In the genomic region with DNA sequence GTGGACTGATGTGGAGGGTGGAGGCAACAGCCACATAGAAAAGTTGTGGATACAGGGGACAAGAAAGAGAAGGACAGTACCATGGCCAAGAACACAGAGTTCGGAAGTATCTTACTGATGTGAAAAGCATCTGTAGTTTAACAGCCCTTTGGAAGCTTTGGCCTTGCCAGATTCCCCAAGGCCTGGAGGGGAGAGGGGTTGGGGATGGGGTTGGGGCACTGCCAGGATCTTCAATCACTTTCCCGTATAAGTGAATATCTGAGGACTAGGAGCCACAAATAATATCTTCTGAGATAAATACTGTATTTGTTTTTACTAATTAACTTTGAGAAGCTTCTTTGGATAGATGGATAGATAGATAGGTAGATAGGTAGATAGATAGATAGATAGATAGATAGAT, we compare ENCODE assay signal across 15 mouse cellular contexts.
"Had no signal": no experiment of that assay in that cellular context is flagged by ENCODE, and none has a peak within 500 bp of the region (broad histone marks: within the 10 kb centered on the region; RNA-seq: fewer than 3 reads in every experiment).

No protein-coding gene starts in this region.

- H3K4me1 ChIP-seq: limb, embryonic 12.5 days; liver, embryonic 13.5 days; neural tube, embryonic 12.5 days; stomach, embryonic 15.5 days had no signal

- H3K9me3 ChIP-seq: limb, embryonic 12.5 days; liver, embryonic 13.5 days; lung, embryonic 15.5 days; megakaryocyte, embryonic 14.5 days; midbrain, embryonic 15.5 days; neural tube, embryonic 12.5 days; stomach, embryonic 15.5 days had no signal

- H3K27ac ChIP-seq: limb, embryonic 12.5 days; liver, embryonic 13.5 days; lung, embryonic 15.5 days; macrophage; neural tube, embryonic 12.5 days; stomach, embryonic 15.5 days had no signal

- H3K4me3 ChIP-seq: limb, embryonic 12.5 days; liver, embryonic 13.5 days; lung, embryonic 15.5 days; megakaryocyte, embryonic 14.5 days; midbrain, embryonic 15.5 days; neural tube, embryonic 12.5 days; stomach, embryonic 15.5 days had no signal

- H3K27me3 ChIP-seq: limb, embryonic 12.5 days; liver, embryonic 13.5 days; lung, embryonic 15.5 days; megakaryocyte, embryonic 14.5 days; midbrain, embryonic 15.5 days; neural tube, embryonic 12.5 days; stomach, embryonic 15.5 days had no signal

- DNase-seq: kidney, postnatal 25 days; liver; liver, embryonic 13.5 days; liver, postnatal 0 days; lung, postnatal 14 days; right cerebral cortex, postnatal 14 days; thymus, postnatal 4 days had no signal

- ATAC-seq: liver, postnatal 0 days had no signal

- H3K36me3 ChIP-seq: limb, embryonic 12.5 days; liver, embryonic 13.5 days; lung, embryonic 15.5 days; midbrain, embryonic 15.5 days; neural tube, embryonic 12.5 days; stomach, embryonic 15.5 days had no signal

- H3K9ac ChIP-seq: limb, embryonic 12.5 days; liver, embryonic 13.5 days; liver, postnatal 0 days; lung, embryonic 15.5 days; midbrain, embryonic 15.5 days; neural tube, embryonic 12.5 days; stomach, embryonic 15.5 days had no signal

- H3K4me2 ChIP-seq: limb, embryonic 12.5 days; liver, embryonic 13.5 days; lung, embryonic 15.5 days; midbrain, embryonic 11.5 days; midbrain, embryonic 15.5 days; neural tube, embryonic 12.5 days; stomach, embryonic 15.5 days had no signal
